Mouse (Mus musculus): ENCODE data around the gene Lats2.

The Lats2 gene

DNA sequence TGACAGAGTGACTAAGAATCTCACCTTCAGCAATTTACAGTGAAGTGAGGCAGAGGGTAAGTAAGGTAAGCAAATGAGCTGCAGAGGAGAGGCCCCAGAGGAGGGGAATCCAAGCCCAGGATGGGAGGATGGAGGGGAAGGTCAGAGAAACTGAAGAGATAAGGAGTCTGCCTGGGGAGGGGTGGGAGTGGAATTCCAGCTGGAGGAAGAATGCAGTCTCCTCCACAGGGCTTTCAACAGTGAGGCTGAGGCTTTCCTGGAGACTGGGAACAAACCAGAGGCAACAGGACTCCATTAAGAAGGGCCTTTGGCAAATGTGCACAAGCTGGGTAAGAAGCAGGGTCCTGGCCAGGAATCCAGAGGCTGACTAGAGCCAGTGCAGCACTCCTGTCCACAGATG is 21.1 kb downstream of the Lats2 start:
- no peak for DNase-seq (ENCODE audit: low read depth, low spot score)

DNA sequence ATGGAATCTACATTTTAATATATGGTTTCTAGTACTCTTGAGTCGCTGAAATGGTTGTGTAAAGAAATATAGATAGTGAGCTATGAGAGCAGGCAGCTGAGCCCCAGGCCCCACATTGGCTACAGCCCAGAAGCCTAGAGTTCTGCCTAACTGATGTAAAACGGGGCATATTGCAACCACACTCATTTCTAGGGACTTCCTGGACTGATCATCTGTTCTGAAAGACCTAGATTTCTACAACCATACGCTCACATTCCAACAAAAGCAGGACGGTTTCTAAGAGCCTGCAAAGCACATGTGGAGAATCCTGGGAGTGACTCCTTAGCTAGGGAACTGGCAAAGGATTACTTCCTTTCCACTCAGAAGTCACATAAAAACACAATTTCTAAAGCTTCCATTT is 22.0 kb downstream of the Lats2 start:
- DNase-seq (ENCODE audit: low read depth, low spot score), result no peak

GRCm38 (mm10) chr14:57732668-57733293 is 25.4 kb downstream of the Lats2 start:
- DNase-seq (ENCODE audit: low read depth, low spot score), result no peak

GRCm38 (mm10) chr14:57730527-57730926 is 27.7 kb downstream of the Lats2 start:
- no peak for DNase-seq (ENCODE audit: low read depth, low spot score)

GRCm38 (mm10) chr14:57729975-57730499 is 28.2 kb downstream of the Lats2 start:
- peak; percentile 59 for DNase-seq (ENCODE audit: low read depth, low spot score)

- DNase-seq (ENCODE audit: low read depth, low spot score), result no peak
Observed at GRCm38 (mm10) chr14:57729364-57729763, 28.8 kb downstream of the Lats2 start.

- DNase-seq (ENCODE audit: low read depth, low spot score), result no peak
Observed at GRCm38 (mm10) chr14:57726172-57726571, 32.0 kb downstream of the Lats2 start.

DNA sequence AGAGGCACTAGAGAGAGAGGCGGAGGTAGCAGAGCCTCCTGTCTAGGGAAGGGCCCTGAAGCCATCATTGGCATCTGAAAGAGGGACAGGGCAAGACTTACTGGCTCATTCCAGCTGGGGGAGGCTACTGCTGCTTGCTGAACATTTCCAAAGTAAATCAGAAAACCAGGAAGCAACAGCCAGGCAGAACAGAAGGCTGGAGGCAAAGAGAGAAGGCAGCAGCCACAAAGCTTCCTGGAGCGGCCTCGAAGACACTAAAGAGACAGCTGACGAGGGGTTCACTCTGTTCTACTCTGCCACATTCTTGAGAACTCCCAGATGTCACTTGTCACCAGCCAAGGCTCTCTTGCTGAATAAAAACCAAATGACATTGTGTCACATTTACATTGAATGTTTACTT is 33.7 kb downstream of the Lats2 start:
- peak; percentile 46 for DNase-seq (ENCODE audit: low read depth, low spot score)

- DNase-seq (ENCODE audit: low read depth, low spot score), result no peak
Observed at GRCm38 (mm10) chr14:57718245-57718644, 39.9 kb downstream of the Lats2 start.

GRCm38 (mm10) chr14:57716601-57717245 is 41.5 kb downstream of the Lats2 start:
- DNase-seq (ENCODE audit: low read depth, low spot score), result no peak

GRCm38 (mm10) chr14:57712884-57713283 is 45.3 kb downstream of the Lats2 start:
- no peak for DNase-seq (ENCODE audit: low read depth, low spot score)

- DNase-seq (ENCODE audit: low read depth, low spot score), result no peak
Observed at GRCm38 (mm10) chr14:57711059-57711458, 47.1 kb downstream of the Lats2 start.

DNA sequence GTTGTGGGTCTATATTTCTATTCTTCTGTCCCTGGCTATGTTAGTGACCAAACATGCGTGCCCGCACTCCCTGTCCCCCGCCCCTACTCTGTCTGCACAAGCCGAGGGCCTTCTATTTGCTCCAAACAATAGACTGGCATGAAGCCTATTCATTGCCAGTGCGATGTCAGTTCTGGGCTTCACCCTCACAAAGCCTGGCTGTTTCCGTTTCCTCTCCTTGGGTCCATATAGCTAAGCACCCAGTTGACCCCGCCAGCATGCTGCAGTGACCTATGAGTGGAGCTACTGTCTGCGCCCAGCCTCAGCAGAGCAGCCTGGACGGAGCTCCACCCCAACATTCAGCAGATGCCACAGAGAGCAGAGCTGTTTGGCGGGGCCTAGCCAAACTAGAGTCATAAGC is 49.0 kb downstream of the Lats2 start:
- peak; percentile 76 for DNase-seq (ENCODE audit: low read depth, low spot score)

DNA sequence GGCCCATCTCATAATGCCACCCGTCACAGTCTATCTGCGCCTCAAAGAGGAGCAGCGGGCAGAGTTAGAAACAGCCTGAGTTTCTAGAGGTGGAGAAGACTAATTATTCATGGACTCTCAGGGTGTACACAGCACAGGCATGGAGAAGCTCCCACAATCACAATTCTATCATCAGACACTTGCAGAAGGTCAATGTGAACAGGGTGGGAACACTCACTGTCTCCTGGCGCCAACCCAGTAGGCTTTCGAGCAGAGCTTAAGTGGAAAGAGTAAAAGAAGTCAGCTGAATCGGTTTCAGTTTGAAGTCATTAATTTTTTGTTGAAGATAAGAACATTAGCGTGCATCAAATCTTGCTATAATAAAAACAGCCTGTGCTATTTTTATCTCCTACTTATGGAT is 49.6 kb downstream of the Lats2 start:
- DNase-seq (ENCODE audit: low read depth, low spot score), result no peak

DNA sequence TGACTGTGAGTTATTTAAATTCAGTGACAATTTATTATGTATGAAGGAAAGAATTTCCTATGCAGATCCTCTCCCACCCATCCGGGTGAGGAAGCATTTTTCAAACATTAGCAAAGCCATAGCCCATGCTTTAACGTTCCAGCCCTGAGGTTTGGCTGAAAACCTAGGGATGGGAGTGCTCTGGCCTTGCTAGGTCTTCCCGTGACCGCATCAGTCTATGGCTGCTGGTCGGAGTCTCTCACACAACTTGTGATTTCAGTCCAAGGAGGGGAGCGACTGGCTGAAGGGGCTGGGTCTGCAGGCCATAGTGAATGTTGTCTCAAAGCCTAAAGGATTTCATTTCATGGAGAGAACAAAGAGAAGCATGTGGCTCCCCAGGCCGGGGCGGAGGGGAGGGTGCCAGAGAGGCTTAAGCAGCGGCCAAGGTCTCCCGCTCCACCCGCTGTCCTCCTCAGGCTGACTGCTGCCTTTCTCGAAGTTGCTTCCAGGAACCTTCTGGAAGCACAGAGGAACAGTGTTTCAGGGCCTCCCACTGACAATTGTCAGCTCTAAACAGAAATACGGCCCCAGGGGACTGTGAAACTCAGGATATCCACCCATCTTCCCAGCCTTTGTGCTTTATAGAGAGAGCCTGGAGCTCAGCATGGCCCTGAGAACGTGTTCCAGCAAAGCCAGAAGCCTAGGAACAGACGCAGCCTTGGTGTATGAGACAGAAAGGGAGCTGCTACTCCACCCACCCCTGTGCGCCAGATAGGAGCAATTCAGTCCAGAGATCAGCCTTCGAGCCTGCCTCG is 50.9 kb downstream of the Lats2 start:
- DNase-seq (ENCODE audit: low read depth, low spot score), result peak; percentile 45

DNA sequence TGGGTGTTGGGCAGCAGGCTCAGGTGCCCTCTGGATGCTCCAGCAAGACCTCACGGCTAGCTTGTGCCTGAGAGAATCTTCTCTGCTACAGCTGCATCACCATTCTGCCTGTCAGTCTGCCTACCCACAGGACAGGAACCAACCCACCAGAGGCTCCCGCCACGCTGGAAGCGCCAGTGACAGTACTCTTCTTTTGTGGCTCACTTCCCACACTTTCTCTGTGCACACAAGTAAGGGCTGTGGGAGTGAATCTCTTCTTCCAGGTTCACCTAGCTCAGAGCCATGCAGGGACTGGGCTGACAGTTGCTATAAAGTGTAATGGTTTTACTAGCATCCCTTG is 51.5 kb downstream of the Lats2 start:
- peak; percentile 73 for DNase-seq (ENCODE audit: low read depth, low spot score)

- DNase-seq (ENCODE audit: low read depth, low spot score), result no peak
Observed at GRCm38 (mm10) chr14:57705759-57706158, 52.4 kb downstream of the Lats2 start.

- no peak for DNase-seq (ENCODE audit: low read depth, low spot score)
Observed at GRCm38 (mm10) chr14:57705075-57705474, 53.1 kb downstream of the Lats2 start.

DNA sequence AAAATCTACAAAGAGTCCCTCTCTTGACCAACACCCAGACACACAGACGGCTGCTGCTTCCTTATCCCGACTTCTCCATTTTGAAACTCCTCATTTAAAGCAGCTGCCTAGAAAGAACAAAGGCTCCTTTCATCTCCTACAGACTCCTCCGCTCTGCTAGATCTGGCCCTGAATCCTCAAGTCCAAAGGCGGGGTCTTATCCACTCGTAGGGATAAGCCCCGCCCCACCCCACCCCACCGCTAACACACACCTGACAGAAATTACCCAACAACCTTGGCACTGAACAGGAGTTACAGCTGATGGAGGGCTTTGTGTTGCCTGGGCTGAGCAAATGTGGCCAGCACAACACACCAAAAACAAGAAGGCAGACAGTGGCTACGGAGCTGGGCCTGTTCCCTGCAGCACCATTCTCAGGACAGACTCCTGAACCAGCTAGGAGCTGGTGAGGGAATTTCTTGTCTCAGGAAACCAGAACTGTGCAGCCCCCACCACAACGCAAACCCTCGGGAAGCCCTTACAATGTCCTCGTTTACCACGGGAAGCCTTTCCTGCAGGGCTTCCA is 56.2 kb downstream of the Lats2 start:
- peak; percentile 37 for DNase-seq (ENCODE audit: low read depth, low spot score)

- DNase-seq (ENCODE audit: low read depth, low spot score), result no peak
Observed at GRCm38 (mm10) chr14:57699461-57699970, 58.7 kb downstream of the Lats2 start.

- DNase-seq (ENCODE audit: low read depth, low spot score), result no peak
Observed at GRCm38 (mm10) chr14:57699016-57699415, 59.2 kb downstream of the Lats2 start.

DNA sequence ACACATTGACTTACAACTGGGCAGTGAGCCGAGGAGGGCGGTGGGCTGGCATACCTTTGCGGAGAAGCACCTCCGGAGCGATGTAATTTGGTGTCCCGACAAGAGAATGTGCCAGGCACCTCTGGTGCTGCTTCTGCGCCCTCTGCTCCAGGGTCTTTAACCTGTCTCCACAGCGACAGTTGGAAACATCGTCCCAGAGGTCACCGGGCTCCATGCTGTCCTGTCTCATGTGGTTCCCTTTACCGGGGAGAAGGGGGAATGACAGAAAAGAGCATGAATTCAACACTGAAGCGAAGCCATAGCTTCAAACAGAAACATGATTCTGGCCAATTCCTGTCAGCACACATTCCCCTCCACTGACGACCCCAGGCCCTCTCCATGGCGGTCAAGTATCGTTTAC is 62.1 kb downstream of the Lats2 start:
- no peak for DNase-seq (ENCODE audit: low read depth, low spot score)
